ENCODE assay signal across 20 mouse cellular contexts in genomic region chr14:25802511-25802910, GRCm38 (mm10). TPM values are rescaled to one million over a fixed set of nuclear protein-coding genes. Genes with fewer than 3 reads are reported as not detected.
DNase-seq lines count a peak whose midpoint lies in the region; ATAC-seq and TF ChIP-seq lines count a peak whose summit lies in the region.
"Had no signal": no experiment of that assay in that cellular context is flagged by ENCODE, and none has a peak within 500 bp of the region (broad histone marks: within the 10 kb centered on the region; RNA-seq: fewer than 3 reads in every experiment).

No protein-coding gene starts in this region.

- no peak for TF ChIP-seq EP300 in stomach, postnatal 0 days (optimal IDR thresholded peaks at IDR 0.05)

- no peak overlapping the region for H3K4me2 ChIP-seq in heart, embryonic 11.5 days
- no peak overlapping the region for H3K4me2 ChIP-seq in stomach, embryonic 14.5 days (replicated peaks; ENCODE audit: low read depth, low read length)
- H3K4me2 ChIP-seq in stomach, postnatal 0 days (replicated peaks; ENCODE audit: low read depth), result no peak overlapping the region
- H3K4me2 ChIP-seq: liver, embryonic 12.5 days; midbrain, embryonic 13.5 days had no signal

- H3K9ac ChIP-seq in heart, embryonic 11.5 days (ENCODE audit: low read depth, low read length), result no peak overlapping the region
- no peak overlapping the region for H3K9ac ChIP-seq in stomach, embryonic 14.5 days (replicated peaks; ENCODE audit: low read depth, low read length)
- H3K9ac ChIP-seq in stomach, postnatal 0 days (ENCODE audit: low read length), result no peak overlapping the region
- H3K9ac ChIP-seq: liver, embryonic 12.5 days; midbrain, embryonic 13.5 days had no signal

- no peak for TF ChIP-seq CTCF in stomach, postnatal 0 days (IDR thresholded peaks at IDR 0.05; ENCODE audit: low read depth)

- H3K27me3 ChIP-seq in heart, embryonic 11.5 days (ENCODE audit: control insufficient read depth, insufficient read depth, low read length), result no peaks in the 10 kb centered on the region
- H3K27me3 ChIP-seq in stomach, embryonic 14.5 days (ENCODE audit: control insufficient read depth, insufficient read depth, low read length), result no peaks in the 10 kb centered on the region
- no peaks in the 10 kb centered on the region for H3K27me3 ChIP-seq in stomach, postnatal 0 days (ENCODE audit: control insufficient read depth, insufficient read depth, low read length)

- no peaks in the 10 kb centered on the region for H3K9me3 ChIP-seq in heart, embryonic 11.5 days (replicated peaks; ENCODE audit: control insufficient read depth, low read length)
- H3K9me3 ChIP-seq in stomach, embryonic 14.5 days (ENCODE audit: control insufficient read depth, low read depth, low read length), result no peaks in the 10 kb centered on the region
- H3K9me3 ChIP-seq in stomach, postnatal 0 days (ENCODE audit: control insufficient read depth, low read length), result no peaks in the 10 kb centered on the region
- H3K9me3 ChIP-seq: embryonic facial prominence, embryonic 10.5 days; hindbrain, embryonic 10.5 days; liver, embryonic 12.5 days; midbrain, embryonic 13.5 days had no signal

- DNase-seq in heart, adult 11 months, result peak; percentile 94
- peak; percentile 52 for DNase-seq in kidney, postnatal 10 days
- DNase-seq in kidney, adult 11 months, result no peak
- DNase-seq in stomach, postnatal 0 days (ENCODE audit: low spot score), result no peak
- DNase-seq in layer of hippocampus, postnatal 10 days (ENCODE audit: low spot score in 2 of 2), result no peak
- DNase-seq in retina, embryonic 14.5 days (ENCODE audit: low spot score), result no peak
- DNase-seq: cerebellum, adult 11 months; cerebellum, postnatal 25 days; gastrocnemius, postnatal 14 days; right cerebral cortex, adult 18-20 months; spleen, adult 18-20 months; thymus, postnatal 36 days had no signal

- no peak overlapping the region for H3K4me3 ChIP-seq in heart, embryonic 11.5 days (ENCODE audit: low read depth, low read length)
- H3K4me3 ChIP-seq in stomach, embryonic 14.5 days (ENCODE audit: low read depth, low read length), result no peak overlapping the region
- no peak overlapping the region for H3K4me3 ChIP-seq in stomach, postnatal 0 days (ENCODE audit: low read depth, low read length)
- H3K4me3 ChIP-seq: embryonic facial prominence, embryonic 10.5 days; hindbrain, embryonic 10.5 days; liver, embryonic 12.5 days; midbrain, embryonic 13.5 days had no signal

- no peak for ATAC-seq in heart, embryonic 11.5 days (replicated peaks; ENCODE audit: insufficient number of reproducible peaks, low FRiP score, low TSS enrichment)
- ATAC-seq in stomach, embryonic 14.5 days (ENCODE audit: insufficient number of reproducible peaks, insufficient read depth, low FRiP score, low read depth), result no peak
- no peak for ATAC-seq in stomach, postnatal 0 days (ENCODE audit: low FRiP score, low TSS enrichment)
- ATAC-seq: forebrain, embryonic 16.5 days; liver, embryonic 12.5 days; midbrain, embryonic 13.5 days had no signal

- no peak overlapping the region for H3K27ac ChIP-seq in heart, embryonic 11.5 days (ENCODE audit: low read depth, low read length)
- H3K27ac ChIP-seq in stomach, embryonic 14.5 days (ENCODE audit: low read length), result peak overlapping the region; percentile 21; the same call in 1 of the 2 replicates
- no peak overlapping the region for H3K27ac ChIP-seq in stomach, postnatal 0 days (replicated peaks)
- H3K27ac ChIP-seq: liver, embryonic 12.5 days; macrophage; midbrain, embryonic 13.5 days had no signal

- no peaks in the 10 kb centered on the region for H3K36me3 ChIP-seq in heart, embryonic 11.5 days (ENCODE audit: control insufficient read depth, insufficient read depth, low read length)
- H3K36me3 ChIP-seq in stomach, embryonic 14.5 days (ENCODE audit: control insufficient read depth, insufficient read depth, low read length), result no peaks in the 10 kb centered on the region
- no peaks in the 10 kb centered on the region for H3K36me3 ChIP-seq in stomach, postnatal 0 days (ENCODE audit: control insufficient read depth, insufficient read depth, low read length)
- H3K36me3 ChIP-seq: embryonic facial prominence, embryonic 10.5 days; hindbrain, embryonic 10.5 days; liver, embryonic 12.5 days; midbrain, embryonic 13.5 days had no signal

- no peaks in the 10 kb centered on the region for H3K4me1 ChIP-seq in heart, embryonic 11.5 days (ENCODE audit: control insufficient read depth, insufficient read depth, low read length)
- H3K4me1 ChIP-seq in stomach, embryonic 14.5 days (ENCODE audit: control insufficient read depth, insufficient read depth, low read length), result no peaks in the 10 kb centered on the region
- H3K4me1 ChIP-seq in stomach, postnatal 0 days (replicated peaks; ENCODE audit: control insufficient read depth, insufficient read depth), result no peaks in the 10 kb centered on the region
- H3K4me1 ChIP-seq: liver, embryonic 12.5 days had no signal

RNA-seq across cellular contexts. Expression of gene Zcchc24, which starts 33.7 kb away (rescaled TPM):
- 18.9 and 22.6 TPM in 2 replicates for polyA plus RNA-seq in heart, embryonic 11.5 days (2014; fragmentation: Nextera tagmentation; extraction: Ambion mirVana)
- 29.5 and 32.4 TPM in 2 replicates for polyA plus RNA-seq in stomach, embryonic 14.5 days (2014; fragmentation: Nextera tagmentation; extraction: Ambion mirVana)
- 11.3 and 11.9 TPM in 2 replicates for polyA plus RNA-seq in stomach, postnatal 0 days (2015; fragmentation: Nextera tagmentation; extraction: Ambion mirVana)
- total RNA-seq in layer of hippocampus, postnatal 10 days (2021), result 10 to 100 TPM; 52.0 to 55.7 TPM

RNA-seq across cellular contexts. Expression of gene Anxa11, which starts 39.4 kb away (rescaled TPM):
- 14.7 and 18.6 TPM in 2 replicates for polyA plus RNA-seq in heart, embryonic 11.5 days (2014; fragmentation: Nextera tagmentation; extraction: Ambion mirVana)
- polyA plus RNA-seq in stomach, embryonic 14.5 days (2014; fragmentation: Nextera tagmentation; extraction: Ambion mirVana), result 35.5 and 42.2 TPM in 2 replicates
- polyA plus RNA-seq in stomach, postnatal 0 days (2015; fragmentation: Nextera tagmentation; extraction: Ambion mirVana), result 60.6 and 67.3 TPM in 2 replicates
- 10 to 100 TPM; 16.6 to 17.0 TPM for total RNA-seq in layer of hippocampus, postnatal 10 days (2021)

Comparison
In these comparisons a context has a peak if more than half of its experiments do, and no peak if none do; other contexts are left out.
1. DNase-seq: peak in heart, adult 11 months (single experiment) and kidney, postnatal 10 days (single experiment); none in kidney, adult 11 months (single experiment), stomach, postnatal 0 days (single experiment), layer of hippocampus, postnatal 10 days (0 of 2) and retina, embryonic 14.5 days (single experiment).